Mouse (Mus musculus) lung, postnatal 36 days (tissue): ENCODE results near the gene Sh3glb2.

Source experiments
- DNase-seq: peaks from one replicate; pipeline ENCODE4 v3.0.0; 2022; ENCODE audit warnings: mixed read lengths

Gene Sh3glb2

DNA sequence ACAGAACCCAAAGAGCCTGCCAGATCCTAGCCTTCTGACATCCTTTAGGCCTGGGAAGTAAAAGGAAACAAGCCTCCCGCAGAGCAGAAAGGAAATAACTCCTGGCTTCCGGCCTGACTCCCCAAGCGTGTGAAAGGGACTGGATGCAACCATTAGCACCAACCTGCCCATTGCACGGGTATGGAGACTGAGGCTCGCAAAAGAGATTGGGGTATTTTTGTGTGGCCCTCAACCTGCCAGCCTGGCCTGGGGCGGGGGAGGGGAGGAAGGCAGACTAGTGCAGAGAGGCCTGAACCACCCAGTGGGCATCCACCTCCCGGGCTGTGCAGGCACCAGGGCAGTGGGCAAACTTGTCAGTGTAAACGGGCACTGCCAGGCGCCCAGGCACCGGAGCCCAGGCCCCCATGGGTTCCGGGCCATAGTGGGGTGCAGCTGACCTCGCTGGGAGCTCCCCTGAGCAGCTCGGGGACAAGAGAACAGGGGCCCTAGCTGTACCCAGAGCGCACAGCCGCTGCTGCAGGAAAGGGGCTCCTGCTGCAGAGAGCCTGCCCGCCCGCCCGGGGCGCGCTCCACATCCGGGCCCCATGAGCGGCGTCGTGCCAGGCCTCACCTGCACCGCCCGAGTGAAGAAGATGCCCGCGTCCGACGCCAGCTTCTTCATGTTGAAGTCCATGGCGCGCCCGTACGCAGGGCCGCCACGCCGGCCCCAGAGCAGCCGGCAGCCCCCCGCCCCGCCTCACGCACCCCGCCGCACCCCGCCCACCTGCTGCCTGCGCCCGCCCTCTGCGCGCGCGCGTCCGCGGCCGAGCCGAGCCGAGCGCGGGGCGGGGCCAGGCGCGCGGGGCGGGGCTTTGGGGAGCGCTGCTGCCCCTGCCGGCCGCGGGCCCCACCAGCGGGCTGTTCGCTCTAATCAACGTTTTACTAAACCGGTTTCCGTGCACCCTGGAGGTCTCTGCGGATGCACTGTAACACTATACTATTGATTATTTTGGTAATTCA lies at the start of gene Sh3glb2:
Sh3glb2 (minus strand) TSS at position 805 of the 999 bp plus-strand sequence.
- DNase-seq = peak; percentile 78

DNA sequence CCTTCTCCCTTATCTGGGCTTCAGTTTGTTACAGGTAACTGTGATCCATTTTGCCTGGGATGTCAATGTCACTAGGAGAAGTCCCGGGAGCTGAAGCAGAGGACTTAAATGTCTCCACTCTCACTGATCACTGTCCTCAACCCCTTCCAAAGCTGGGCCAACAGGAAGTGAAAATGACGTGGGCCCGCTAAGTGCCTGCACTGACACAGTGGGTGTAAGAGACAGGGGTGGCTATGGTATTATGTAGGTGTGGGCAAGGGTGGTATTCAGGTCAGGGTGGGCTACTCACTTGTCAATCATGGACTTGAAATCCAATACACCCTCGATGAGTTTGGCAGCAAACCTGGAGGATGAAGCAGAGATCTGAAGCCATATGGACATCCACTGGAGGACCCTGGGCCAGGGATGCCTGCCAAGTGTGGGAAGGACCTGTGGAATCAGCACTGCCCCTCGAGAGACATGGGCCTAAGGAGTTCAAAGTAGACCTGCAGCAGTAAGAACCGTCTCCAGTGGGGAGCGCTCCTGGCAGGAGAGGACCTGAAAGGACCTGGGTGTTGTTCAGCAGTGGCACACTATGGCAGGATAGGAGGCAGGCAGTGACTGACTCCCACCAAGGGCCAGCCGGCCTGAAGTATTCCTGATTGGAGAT lies 49.4 kb upstream of the Sh3glb2 start:
- no peak for DNase-seq

DNA sequence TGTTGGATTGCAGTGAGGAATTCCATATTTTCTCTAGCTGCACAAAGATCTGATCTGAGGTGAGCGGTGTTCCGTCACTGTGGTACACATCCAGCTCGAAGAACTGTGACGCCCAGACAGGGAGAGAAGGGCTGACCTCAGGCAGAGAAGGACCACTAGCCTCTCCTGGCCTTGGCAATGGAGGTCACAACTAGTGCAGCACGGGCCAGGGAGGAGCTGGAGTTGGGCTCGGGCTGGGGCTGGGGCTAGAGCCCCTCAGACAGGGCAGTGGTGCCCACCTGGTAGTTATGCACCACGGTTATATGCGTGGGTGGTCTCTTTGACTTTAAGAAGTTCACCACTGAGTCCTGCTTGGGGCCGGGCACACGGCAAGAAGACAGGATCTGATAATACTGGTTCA lies 48.6 kb upstream of the Sh3glb2 start:
- DNase-seq = no peak

GRCm38 (mm10) chr2:30407221-30407620 lies 48.1 kb upstream of the Sh3glb2 start:
- peak; percentile 36 for DNase-seq

DNA sequence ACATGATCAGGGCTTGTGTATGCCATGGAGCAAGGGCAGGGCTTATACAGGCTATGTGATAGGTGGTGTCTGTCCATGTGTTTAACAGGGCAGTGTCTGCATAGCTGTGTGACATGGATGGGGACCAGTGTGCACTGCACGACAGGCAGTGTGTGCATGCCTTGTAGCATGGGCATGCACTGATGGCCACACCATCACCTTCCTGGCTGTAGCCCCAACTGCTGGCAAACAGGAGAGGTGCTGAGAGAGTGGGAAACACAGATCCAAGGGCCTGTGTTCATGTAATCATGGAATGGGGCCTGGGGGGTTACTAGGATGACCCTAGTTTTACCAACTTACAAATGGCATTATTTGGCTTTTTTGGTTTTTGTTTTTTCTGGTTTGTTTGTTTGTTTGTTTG lies 44.7 kb upstream of the Sh3glb2 start:
- DNase-seq = no peak

DNA sequence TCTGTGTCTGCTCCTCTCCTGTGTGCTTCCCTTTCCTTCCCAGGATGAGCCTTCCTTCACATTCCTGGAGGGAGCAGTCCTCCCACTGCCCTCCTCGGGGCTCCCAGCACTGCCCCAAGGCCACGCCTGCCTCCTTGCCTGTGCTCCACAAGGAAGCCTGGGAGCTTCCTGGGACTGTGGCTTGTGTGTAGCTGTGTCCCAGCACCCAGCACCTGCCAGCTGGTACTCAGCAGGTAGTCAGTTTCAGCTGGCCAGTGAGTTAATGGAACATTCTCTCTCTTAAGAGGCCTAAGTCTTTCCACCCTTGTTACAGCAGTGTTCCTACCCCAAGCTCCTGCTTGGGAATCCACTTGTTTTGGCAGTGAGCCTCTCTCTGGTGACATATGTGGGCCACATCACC lies 43.7 kb upstream of the Sh3glb2 start:
- no peak for DNase-seq

DNA sequence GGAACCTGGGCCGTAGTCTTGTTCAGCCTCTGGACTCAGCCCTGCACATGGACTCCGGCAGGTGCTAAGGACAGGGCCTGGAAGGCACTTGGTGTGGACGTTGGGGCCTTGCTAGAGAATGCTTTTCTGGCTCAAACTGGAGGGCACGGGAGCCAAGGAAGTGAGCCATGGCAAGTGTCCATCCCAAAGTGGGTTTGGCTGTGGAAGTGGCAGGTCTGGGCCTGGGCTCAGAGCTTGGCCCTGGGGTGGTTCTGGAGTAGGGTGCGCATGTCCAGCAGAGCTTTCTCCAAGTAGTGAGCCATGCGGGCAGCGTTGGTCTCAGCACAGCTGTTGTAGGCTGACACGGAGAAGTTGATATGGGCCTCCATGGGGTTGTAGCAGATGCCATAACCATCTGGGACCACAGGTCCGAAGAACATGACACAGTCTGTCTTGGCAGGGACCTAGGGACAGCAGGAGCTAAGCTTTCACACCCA lies 43.3 kb upstream of the Sh3glb2 start:
- no peak for DNase-seq

DNA sequence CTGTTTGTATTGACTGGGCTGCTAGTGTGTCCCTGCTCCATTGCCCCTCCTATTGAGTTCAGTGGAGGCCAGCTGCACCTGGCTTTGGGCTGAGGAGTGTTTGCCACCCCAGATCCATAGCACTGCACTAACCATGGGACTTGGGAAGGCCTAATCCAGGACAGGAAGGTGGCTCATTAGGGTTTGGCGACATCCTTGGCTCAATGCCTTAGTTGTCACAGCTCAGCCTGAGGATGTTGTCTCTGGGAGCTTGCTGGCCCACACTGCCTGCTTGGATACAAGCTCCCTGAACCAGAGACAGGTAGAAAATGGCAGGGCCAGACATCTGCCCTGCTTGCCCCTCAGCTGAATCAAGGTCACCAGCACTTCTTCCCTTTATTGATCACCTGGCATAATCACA lies 42.4 kb upstream of the Sh3glb2 start:
- DNase-seq = no peak

DNA sequence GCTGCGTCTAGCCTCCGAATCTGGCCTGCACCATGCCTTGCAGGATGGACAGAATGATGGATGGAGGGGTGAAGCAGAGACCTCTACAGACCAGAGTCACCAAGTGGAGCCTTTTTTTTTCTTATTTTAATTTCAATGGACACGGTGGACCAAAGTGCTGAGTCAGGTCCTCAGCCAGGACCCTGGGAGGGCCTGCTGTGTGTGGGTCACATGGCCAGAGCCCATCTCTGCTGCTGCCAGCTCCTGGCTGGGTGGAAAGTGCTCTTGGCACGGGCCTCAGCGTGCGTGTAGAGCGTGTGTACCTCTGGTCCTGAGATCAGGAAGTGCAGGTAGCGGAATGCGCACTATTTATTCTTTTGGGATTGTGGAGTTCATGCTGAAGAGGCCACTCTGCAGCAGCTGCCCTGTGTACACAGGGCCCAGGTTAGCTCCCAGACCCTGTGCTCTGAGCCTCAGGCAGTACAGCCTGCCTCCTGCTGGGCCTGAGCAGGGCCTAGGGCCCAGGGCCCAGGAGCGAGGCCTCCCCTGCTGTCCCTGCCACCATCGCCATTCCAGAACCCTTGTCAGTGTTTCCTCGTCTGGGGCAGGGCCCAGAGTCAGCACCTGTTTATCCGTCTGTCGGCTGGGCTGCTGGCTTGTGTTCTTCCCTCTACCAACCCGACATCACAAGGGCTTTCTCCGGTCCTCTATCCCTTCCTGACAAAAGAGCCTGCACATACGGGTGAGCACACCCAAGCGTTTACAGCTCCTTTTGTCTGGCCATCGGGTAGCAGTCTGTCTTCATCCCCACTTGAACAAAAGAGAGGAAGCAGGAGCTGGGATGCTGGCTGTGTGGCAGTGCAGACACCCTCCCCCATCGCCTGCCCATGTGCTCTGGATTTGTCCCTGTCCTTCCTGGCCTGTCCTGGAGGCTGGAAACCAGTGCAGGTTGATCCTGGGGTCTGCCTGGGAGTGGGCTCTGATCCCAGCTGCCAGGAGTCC lies 40.3 kb upstream of the Sh3glb2 start:
- DNase-seq = peak; percentile 83

GRCm38 (mm10) chr2:30397986-30398512 lies 38.9 kb upstream of the Sh3glb2 start:
- no peak for DNase-seq

- no peak for DNase-seq
Measured at GRCm38 (mm10) chr2:30396246-30396645, 37.1 kb upstream of the Sh3glb2 start.

DNA sequence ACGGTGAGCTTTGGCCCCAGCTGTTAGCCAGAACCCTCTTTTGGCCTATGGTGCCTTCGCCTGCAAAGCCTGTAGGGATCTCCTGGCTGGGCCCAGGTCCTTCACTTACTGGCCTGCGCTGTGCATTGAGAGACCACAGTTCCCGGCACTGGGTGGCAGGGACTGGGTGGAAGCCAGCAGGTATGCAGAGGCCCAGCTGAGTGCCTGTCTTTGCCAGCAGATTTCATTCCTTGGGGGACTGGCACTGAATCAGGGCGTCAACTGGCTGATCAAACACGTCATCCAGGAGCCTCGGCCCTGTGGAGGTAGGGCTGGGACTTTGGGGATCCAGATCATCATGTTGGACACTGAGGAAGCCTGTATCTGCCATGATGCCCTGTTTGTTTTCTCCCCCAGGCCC lies 36.6 kb upstream of the Sh3glb2 start:
- no peak for DNase-seq

GRCm38 (mm10) chr2:30393370-30393656 lies 34.2 kb upstream of the Sh3glb2 start:
- no peak for DNase-seq

DNA sequence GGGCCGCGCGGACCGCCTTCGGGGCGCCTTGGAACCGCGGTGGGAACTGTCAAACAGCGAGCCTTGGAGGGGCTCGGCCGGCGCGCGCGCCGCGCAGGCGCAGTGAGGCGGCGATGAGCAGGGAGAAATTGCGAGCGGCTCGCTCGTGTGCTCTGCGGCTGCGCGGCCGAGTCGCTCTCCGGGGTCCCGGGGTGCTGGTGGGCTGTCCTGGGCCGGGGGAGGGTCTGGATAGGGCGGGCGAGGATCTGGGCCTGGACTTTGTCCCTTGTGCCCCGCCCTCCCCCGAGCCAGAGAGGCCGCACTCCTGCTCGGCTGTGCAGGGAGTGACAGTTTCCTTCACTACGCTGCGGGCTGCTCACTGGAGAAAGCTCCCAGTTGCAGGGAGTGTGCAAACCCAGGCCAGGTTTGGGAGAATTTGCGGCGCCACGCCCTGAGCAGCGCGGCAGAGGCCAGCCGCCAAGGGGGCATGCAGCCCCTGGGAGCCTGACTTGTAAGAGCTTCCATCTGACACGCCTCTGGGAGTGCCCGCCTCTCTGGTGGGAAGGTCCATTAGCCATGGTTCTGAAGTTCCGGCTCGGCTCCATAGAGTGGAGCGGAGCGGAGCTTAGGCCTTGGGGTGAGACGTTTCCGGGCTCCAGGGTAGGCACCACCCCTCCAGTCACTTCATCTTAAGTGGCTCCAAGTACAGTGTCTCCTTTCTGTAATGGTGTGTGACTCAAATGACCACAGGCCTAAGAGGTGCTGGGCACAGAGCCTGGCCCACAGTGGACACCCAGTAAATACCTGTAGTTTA lies 33.6 kb upstream of the Sh3glb2 start:
- peak; percentile 94 for DNase-seq

DNA sequence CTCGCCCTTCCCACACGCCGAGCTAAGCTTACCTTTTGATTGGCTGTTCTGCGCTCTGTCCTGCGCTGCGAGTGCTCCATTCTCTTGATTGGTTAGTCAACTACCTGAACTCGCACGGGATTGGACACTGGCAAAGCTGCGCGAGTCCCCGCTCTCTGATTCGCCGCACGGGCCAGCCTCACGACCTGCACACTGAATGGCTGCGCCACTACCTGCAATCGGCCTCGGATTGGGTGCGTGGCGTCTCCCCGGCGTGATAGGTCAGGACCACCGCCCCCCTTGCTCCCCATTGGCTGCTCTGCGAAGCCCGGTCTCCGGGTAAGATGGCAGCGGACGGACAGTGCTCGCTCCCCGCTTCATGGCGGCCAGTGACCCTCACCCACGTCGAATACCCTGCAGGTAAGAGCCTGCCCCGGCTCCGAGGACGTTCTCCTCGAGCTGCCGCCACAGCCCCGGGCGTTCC lies 33.0 kb upstream of the Sh3glb2 start, which contains the start of gene Dolpp1:
Dolpp1 (plus strand) TSS at position 141 of the 463 bp plus-strand sequence.
- peak; percentile 98 for DNase-seq

DNA sequence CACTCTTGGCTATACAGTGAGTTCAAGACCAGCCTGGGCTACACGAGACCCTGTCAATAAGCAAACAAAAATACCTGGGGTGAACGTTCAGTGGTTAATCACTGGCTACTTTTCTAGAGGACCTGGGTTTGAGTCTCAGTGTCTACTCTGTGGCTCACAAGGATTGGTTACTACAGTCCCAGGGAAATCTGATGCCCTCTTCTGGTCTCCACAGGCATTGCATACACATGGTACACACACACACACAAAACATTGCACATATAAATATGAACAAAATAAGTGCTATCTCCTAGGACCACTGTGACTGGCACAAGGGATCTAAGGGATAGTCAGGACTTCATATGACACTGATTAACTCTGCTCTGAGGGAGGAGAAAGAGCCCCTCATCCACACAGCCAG lies 29.9 kb upstream of the Sh3glb2 start:
- no peak for DNase-seq

GRCm38 (mm10) chr2:30386913-30387312 lies 27.8 kb upstream of the Sh3glb2 start:
- no peak for DNase-seq

DNA sequence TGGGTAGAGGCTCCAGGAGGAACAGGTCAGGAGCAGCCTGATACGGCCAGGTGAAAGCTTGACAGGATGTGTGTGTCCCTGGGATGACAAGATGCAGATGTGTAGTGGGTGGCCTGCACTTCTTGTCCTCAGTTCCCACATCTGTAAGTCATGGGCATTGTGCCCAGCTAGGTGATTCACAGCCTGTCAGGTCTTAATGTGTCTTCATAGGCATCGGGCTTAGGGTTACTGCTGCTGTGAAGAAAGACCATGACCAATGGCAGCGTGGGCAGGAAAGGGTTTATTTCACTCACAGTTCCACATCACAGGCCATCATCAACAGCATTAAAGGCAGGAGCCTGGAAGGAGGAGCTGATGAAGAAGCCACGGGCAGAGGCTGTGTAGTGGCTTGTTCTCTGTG lies 26.5 kb upstream of the Sh3glb2 start:
- DNase-seq = no peak

- no peak for DNase-seq
Measured at GRCm38 (mm10) chr2:30384814-30385213, 25.7 kb upstream of the Sh3glb2 start.

GRCm38 (mm10) chr2:30381377-30381725 lies 22.2 kb upstream of the Sh3glb2 start:
- no peak for DNase-seq

DNA sequence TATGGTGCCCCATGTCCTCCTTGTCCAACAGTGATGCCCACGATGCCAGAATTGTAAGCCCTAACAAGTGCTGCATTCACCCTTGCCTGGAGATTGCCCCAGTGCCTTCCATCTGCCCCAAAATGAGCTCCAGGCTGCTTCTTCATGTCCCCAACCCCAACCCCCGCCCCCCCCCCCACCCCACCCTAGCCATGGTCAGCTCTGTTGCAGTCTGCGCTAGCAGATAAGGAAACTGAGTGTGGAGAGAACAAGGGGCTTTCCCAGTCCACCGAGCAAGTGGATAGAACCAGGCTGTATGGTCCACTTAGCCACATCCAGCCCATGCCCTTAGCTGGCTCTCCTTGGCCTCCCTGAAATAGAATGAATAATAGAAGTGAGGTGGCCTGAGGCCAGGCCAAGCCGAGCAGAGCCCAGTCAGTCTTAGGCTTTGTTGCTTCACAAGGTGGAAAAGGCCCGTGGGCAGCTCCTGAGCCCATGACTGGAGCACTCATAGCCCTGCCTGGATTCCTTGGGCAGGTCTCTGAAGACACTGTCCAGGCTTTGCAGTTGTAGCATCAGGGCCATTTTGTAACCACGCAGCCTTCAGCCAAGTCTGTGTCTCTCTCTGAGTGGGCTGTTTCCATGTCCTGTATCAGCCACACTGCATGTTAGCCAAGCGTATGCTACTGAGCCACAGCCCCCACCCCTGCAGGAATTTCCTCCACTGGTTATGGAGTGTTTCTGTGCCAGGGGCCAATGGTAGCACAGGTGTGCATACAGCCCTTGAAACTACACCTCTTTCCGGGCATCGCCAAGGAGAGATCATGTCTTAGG lies 21.6 kb upstream of the Sh3glb2 start:
- DNase-seq = no peak
